Mouse (Mus musculus) urinary bladder, postnatal 25 days (tissue): ENCODE measurements at regions not wholly inside any gene's neighbourhood (a gene's known extent, or its start where the extent isn't known, plus 50 kb on each side); places are given as distances from the start of the nearest gene placed in this dataset.
A peak's percentile ranks its signal among the peaks of the same experiment; 100 is the strongest.

Experiments
- DNase-seq: peaks from one replicate; pipeline ENCODE4 v3.0.0; 2022; ENCODE audit warnings: low spot score

DNA sequence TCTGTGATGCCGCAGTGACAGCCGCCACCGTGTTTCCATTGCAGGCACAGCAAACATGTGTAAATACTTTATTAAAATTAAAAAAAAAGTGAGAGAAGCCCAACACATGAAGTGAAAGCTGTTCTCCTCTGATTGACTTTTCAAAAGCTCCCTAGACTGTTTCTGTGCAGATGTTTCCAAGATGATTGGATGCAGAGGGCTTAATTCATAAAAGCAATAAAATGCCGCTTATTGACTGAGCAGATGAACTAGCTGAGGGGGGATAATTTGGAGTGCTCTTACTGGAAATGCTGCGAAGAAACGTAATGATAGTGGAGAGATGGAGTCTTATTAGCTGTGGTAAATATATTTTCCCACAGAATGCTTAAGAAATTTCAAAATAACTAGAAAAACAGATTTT, 170.4 kb downstream of the Rnf144a start:
- DNase-seq = no peak

DNA sequence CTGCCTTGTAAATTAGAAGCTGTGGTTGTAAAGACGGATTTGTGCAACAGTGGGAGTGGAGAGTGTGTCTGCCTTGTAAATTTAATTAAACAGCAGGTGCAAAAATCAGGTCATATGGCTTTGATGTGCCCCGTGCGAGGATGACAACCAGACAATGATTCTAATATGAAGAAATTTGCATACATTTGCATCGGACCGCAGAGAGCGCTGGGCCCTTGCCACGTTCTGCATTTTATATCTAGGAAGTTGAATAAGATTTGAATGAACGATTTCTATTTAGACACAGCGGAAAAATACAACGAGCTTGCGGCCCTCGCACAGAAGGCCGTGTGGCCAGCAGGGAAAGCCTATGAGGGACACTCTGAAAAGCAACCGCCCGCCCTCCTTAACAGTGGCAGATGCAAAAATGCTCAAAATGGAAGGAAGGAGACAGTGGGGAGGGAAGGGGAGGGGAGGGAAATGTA, 187.5 kb downstream of the Rnf144a start:
- no peak for DNase-seq

DNA sequence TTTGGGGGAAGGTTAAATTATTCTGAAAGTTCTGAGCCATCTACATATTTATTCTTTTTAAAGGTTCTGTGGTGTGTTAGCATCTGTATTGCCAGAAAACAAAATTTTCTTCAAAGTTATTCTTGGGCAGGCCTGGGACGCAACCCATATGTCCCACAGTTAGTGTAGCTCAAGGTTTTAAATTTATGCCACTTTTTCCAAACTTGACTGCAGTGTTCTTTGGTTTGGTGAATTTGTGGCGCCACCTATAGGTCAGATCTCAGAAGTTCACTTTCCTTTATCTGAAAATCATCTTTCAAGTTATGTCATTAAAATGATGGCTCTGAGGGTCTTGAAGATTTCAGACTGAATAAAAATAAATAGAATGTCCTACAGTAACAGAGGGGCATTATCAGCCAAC, 188.7 kb downstream of the Rnf144a start:
- DNase-seq = peak; percentile 8

DNA sequence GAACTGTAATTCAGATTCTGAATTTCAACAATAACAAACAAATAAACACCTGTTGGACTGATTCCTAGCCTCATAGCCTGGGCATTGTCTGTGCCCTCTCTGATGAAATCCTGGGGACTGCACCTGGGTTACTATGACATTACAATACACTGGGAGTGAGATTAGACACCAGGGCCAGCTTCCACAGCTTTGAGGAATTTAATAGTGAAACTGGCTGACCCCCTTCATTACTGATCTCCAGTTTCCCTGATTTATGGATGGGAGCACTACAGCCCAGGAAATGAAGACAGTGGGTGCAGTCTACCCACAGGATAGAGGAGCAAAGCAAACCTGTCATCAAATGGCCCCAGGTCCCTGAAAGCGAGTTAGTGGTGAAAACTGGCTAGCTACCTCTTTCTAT, 202.6 kb downstream of the Rnf144a start:
- DNase-seq = no peak

DNA sequence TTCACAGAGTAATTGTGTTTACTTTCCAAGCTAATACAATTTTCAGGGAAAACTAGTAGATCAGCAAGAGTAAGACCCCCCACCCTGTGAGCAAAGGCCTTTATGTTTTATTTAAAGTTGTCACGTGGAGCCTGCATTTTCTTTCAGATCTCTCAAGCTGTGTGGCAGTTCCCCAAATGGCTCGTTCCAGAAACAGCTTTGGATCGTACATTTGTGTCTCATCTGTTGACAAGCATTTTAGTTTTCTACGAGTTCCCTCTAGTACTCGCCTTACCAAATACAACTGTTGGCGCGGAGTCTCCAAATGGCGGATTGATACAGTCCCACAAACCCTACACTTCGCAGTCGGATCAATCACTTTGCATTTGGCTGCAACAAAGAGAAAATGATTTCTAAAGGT, 203.6 kb downstream of the Rnf144a start:
- DNase-seq = no peak

DNA sequence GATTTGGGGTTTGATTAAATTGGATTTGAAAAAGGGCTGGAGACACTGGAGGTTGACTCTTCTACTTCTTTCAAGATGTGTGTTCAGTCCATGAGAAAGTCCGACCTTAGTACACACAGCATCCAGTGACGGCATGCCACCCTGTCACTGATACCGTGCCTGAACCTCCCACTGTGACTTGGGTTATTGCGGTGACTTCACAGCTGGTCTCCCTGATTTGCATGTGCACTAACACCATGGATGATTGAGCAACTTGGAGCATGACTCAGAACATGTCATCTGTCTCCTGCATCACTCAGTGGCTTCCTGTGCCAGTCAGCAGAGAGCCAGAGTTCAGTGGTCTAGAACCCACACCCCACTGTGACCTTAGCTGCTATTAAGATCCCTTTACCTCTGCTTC, 208.3 kb downstream of the Rnf144a start:
- DNase-seq = no peak

DNA sequence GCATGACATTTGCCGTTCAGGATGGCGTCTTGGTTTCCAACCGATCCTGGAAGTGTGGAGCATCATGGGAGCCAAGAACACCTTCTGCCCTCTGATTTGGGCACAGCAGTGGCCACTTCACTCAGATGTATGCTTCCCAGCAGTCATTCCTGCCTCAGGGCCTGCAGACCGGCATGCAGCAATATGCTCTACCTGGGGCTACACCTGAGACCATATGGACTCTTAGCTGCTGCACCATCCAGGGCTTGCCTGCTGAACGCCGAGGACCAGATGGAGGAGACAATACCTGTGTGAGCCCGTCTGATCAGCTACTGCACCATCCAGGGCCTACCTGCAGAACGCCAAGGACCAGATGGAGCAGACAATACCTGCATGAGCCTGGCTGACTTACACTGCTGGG, 209.0 kb downstream of the Rnf144a start:
- DNase-seq = no peak

DNA sequence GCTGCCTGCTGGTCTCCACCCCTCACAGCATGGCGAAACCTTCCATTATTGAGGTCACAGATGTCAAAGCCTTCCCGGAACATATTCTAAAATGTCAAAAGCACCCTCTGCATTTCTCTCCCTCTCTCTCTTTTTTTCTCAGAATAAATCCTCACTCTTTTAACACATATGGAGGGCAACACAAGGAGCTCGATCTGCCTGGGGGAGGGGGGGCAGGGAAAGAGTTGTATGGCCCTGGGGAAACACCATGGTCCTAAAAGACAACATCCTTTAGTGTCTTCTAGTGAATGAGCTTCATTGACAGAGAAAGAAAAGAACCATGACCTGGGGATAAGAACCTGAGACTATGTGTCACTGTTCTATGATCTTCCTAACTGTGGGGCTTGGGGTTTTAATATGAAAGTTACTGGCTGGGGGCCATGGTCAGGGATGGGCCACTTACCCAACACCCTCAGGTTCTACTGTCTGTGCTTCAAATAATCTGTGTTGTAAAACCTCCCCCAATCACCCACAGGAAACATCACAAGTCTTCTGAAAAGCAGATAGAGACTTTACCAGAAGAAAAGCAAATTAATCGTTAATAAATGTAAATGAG, 223.0 kb downstream of the Rnf144a start:
- no peak for DNase-seq

DNA sequence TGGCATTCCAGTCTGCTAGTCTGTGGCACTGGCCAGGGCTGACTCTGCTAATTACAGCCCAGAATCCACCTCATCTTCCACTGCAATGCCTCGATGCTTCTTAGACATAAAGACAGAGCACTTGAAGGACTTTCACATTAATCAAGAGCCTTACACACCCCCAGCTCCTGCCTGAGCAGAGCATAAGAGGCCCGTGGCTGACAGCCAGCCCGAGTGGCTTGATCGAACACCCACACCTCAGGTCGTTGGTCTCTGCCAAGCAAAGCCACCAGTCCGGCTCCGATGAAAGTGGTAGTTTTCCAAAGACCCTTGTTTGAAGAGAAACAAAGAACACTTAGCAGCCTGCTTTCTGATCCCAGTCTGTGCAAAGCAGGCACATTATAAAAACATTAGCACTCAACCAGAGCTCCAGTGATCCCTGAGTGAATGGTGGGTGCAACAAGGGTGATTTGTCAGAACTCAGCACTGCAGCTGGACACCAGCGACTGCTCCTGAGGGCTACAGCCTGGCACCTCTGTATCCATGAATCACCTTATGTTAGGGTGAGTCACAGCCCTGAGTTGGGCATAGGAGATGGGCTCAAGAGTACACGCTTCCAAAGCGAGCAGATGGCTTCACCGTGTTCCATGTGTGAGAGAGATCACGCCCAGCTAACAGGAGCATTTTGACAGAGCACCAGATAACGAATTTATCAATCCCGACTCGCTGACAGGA, 223.6 kb downstream of the Rnf144a start:
- no peak for DNase-seq

DNA sequence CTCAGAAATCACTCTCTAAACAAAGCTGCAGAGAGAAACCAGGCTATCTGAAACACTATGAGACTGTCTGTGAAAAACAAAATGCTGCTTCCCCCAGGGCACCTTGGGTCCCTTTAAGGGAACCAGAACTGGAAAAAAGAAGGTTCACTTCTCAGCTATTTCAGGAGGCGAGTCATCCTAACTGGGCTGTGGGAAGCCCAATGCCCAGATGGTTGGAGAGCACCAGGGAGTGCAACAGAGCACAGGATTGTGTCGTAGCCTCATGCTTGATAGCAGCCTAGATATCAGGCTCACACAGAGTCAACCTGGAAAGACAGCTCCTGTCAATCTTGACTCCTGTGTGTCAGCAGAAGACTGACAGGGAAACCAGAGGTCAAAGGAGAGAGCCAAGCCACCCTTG, 226.1 kb downstream of the Rnf144a start:
- DNase-seq = no peak

DNA sequence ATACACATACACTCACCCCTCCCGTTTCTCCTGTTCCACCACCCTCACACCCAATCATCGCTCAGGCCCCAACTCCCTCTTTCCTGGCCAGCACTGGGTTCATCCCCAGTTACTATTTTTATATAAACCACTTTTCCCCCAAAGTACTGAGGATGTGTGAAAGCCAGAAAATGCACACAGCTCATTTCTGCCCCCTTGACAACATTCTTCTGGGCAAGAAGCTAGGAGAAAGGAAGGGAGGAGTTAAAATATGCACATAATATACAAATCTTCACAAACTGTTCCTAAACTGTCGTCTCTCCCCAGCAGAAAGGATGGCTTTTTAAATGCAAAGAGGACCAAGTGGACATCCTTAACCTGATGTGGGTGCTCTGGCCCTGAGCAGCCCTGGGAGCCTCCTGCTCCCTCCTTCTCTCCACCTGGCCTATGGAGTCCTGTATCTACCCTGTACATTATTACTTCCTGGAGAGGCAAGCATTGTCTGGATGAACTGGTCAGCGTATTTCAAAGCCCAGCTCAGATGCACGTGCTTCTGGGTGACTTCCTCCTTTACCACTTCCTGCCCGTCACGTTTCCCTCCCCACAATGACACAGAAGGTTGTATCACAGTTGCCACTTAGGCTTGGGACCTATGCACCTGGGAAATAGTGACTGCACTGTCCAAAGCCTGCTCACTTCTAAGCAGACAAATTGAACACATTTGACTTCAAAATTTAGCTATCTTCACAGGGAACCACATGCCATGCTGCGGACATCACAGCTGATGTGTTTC, 227.8 kb downstream of the Rnf144a start:
- no peak for DNase-seq

DNA sequence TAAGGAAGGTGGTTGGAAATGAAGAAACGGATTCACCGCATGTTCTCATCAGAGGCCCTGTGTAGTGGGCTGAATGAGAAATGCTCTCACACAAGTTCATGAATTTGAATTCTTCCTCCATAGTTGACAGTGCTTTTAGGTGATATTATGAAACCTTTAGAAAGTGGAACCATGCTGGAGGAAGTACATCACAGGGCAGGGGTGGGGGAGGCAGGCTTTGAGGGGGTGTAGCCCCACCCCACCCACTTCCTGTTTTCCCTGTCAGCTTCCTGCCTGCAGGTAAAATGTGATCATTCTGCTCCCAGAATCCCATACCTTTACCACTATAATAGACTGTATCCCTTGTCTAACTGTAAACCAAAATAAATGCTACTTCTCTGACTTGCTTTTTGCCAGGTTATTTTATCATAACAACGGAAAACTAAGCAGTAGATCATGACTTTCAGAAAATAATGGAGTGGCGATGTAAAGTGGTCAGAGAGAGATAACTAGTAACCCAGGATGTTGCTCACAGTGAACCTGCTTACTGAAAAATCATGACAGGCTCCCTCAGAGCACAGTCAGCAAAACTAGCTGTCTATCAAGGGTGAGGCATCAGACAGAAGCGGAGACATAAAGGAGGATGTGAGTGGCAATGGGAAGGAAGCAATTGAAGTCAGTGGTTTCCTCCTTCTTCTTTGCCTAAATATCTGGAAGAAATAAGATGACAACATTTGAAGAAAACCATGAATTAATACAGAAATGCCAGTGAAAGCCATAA, 230.2 kb downstream of the Rnf144a start:
- DNase-seq = no peak

DNA sequence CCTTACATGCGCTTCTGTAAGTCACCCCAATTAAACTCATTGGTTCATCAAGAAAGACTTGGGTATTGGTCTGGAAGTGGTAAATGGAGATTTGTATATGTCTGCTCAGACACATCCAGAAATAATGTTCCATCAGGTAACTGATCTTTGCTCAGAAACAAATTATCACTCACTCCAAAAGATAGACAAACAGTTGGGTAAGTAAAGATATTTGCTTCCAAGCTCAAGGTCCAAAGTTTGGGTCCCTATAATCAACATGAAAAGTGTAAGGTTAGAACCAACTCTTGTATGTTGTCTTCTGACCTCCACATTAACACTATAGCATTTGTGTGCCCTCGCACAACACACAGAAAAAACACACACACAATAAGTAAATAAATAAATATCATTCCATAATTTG, 232.0 kb downstream of the Rnf144a start:
- no peak for DNase-seq

DNA sequence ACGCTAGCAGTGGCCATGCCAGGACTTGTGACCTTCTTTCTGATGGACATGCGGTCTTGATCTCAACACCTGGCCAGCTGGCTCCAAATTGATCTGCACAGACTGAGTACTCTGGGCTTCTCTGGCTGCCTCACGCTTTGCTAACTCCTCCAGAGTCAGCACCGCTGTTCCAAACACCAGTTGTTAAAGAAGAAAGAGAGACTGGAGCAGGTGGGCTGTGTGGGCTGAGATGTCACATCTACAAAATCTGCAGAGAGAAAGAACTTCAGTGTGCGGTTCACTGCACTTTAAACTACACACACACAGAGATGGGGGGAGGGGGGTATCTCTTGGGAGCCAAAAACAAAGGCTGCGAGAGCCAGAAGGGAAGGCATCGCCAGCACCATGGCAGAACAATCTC, 234.2 kb downstream of the Rnf144a start:
- no peak for DNase-seq

DNA sequence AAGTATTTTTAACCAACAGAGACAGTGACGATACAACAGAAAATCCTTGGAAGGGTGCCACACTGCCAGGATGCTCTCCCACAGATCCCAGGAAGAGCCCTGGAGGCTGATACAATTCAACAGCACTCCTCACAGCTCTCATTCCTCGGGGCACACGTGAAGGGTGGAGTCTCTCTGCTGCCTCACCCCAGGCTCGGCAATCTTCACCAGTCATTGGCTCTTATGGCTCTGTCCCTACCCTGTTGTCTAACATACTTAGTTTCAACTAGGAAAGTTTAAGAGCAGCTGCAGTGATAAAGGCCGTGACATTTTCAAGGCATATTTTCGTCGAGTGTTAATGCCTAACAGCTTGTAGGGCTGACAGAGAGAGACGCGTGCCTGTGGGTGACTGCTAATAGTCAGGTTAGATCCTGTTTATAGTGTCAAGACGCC, 238.8 kb downstream of the Rnf144a start:
- DNase-seq = no peak

DNA sequence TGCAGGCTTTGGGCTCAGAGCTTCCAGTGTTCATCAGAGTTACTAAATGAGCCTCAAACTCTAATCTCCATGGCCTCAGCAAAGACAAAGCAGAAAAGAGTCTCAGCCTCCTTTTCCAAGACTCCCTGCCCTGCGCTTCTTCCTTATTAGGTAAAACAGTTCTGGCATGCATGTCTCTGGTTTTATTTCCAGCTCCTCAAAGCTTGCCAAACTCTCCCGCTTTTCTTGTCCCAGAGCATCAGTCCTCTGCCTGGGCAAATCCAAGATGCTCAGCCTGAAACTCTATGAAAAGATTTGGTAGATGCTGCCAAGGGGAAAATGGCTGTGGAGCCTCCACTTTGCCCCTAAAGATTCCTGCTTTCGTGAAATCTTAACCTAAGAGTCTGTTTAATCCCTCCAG, 251.6 kb downstream of the Rnf144a start:
- no peak for DNase-seq

DNA sequence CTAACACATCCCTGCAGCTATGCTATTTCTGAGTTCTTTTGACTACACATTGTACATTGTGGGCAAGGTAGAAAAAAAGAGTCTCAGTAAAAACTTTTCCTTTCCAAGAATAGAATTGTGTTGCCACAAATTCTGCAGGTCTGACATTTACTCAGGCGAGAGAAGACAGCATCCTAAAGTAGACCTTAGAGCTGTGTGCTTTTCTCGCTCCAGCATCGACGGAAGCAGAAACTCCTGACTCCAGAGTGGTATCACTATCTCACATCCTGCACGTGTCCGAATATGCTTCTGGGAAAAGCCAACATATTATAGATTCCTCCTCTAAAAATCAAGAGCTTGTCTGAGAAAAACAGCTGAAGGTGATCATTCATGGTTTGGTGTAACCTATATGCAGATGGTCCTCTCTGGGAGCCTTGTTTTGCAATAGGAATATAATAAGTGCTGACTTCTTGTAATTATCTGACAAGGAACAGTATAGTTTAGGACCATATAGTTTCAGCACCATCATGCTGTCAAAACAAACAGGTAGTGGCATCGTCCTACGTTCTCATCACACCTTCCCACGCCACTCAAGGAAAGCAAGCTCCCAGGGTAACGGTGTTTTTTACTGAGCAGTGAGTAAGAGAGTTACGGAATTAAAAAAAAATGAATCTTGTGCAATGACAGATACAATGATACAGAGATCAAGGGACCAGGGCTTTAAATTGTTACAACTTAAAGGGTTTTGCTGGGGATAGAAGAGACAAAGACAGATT, 254.0 kb downstream of the Rnf144a start:
- no peak for DNase-seq

DNA sequence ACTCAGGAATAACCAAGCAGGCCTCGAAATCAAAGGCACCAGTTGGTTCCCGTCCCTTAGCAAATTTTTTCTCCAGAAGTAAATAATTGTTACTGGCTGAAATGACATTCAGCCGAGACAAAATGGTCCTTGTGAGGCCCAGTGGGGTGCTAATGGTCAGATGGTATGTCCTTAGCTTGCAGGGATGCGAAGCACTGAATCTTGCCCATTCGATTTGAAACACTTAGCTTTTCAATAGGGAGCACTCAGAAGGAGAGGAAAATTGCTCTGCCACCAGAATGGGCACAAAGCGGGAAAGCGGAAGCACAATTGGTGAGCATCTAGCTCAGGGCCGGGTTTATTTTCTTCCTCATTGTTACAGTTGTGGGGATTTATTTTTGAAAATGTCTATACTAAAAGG, 262.1 kb downstream of the Rnf144a start:
- DNase-seq = no peak

DNA sequence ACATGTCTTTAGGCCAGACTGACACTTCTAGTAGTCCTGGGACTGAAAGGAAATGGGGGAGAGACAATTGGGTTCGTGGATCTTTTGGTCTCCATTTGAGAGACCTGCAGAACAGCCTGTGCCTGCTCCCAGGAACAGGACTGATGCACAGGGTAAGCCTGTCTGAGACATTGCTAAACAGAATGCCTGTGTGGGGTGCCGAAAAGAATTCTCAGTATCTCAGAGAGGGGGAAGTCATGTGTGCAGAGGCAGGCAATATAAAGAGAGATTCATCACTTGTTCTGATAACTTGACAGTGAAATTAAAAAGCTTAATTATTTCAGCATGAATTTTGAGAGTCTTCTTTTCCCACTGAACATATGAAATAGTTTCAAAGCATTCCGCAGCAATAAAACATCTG, 268.7 kb downstream of the Rnf144a start:
- DNase-seq = no peak

DNA sequence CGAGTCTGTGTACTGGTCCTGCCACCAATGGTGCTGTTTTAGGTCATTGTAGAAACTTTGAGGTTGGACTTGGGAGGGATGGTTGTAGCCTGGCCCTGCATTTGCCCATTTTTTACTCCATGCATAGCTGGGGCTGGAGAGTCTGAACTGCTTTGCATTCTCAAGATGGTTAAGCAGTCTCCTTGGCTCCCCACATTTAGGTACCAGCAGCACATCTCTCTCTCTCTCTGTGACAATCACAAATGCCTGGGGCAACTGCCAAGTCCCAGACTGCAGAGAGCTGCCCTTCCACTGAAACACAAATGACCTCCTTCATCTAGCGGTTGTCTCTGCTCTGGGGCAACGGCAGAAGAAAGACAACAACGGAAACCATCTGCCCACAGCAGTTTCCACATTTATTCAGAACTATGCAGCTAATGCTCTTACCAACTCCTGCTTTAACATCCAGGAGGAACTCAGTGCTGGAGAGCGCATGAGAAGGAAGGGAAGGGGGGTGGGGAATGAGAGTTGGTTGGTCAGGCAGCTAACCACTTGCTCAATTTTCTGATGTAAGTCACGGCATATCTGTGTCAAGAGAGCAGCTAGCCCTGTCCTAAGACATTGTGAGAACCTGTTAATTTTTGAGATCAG, 269.9 kb downstream of the Rnf144a start:
- no peak for DNase-seq

DNA sequence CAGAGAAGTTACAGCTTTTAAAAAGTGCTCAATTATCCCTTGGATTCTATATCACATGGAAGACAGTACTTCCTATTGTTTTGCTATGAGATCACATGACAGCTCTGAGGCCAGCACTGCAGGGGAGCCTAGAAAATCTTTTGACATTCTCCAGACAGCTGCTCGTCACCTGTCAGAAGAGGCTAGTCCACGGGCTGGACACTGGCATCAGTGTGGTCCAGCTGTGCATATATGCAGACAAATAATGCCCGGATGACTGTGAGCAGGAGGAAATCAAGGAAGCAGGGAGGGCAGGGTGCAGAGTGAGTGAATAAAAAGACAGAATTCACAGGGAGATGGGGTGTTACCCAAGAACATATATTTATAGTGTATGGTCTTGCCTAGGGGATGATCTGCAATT, 270.4 kb downstream of the Rnf144a start:
- DNase-seq = no peak
